ENCODE assay signal across 18 mouse cellular contexts in genomic region chr10:52284578-52284977, GRCm38 (mm10). TPM values are rescaled to one million over a fixed set of nuclear protein-coding genes. Genes with fewer than 3 reads are reported as not detected.
A peak's percentile ranks its signal among the peaks of the same experiment; 100 is the strongest.
DNase-seq lines count a peak whose midpoint lies in the region; ATAC-seq and TF ChIP-seq lines count a peak whose summit lies in the region.
"Had no signal": no experiment of that assay in that cellular context is flagged by ENCODE, and none has a peak within 500 bp of the region (broad histone marks: within the 10 kb centered on the region; RNA-seq: fewer than 3 reads in every experiment).

No protein-coding gene starts in this region.

- no peak overlapping the region for H3K27ac ChIP-seq in lung, postnatal 0 days (ENCODE audit: low read length)
- H3K27ac ChIP-seq in liver, embryonic 11.5 days (ENCODE audit: low read depth, low read length), result no peak overlapping the region
- H3K27ac ChIP-seq in stomach, embryonic 16.5 days (ENCODE audit: low read length), result no peak overlapping the region
- H3K27ac ChIP-seq: forebrain, embryonic 15.5 days; midbrain, embryonic 13.5 days; stomach, embryonic 15.5 days had no signal

- no peak for TF ChIP-seq POLR2A in lung, adult 2 months (IDR thresholded peaks at IDR 0.05; ENCODE audit: borderline replicate concordance, extremely low read depth, low read depth, low read length)

- H3K27me3 ChIP-seq in lung, postnatal 0 days (replicated peaks; ENCODE audit: insufficient read depth, low read length), result no peaks in the 10 kb centered on the region
- no peaks in the 10 kb centered on the region for H3K27me3 ChIP-seq in liver, embryonic 11.5 days (replicated peaks; ENCODE audit: control insufficient read depth, insufficient read depth, low read length)
- no peaks in the 10 kb centered on the region for H3K27me3 ChIP-seq in stomach, embryonic 16.5 days (ENCODE audit: control insufficient read depth, insufficient read depth, low read length)
- H3K27me3 ChIP-seq: forebrain, embryonic 15.5 days; midbrain, embryonic 13.5 days; stomach, embryonic 15.5 days had no signal

- no peaks in the 10 kb centered on the region for H3K4me1 ChIP-seq in lung, postnatal 0 days (ENCODE audit: insufficient read depth, low read depth, low read length)
- H3K4me1 ChIP-seq in lung, adult 2 months (ENCODE audit: control insufficient read depth, insufficient read depth, low read length), result peaks cover 5% of the 10 kb centered on the region; the same call in 1 of the 2 replicates
- H3K4me1 ChIP-seq in liver, embryonic 11.5 days (replicated peaks; ENCODE audit: control insufficient read depth, insufficient read depth, low read length), result no peaks in the 10 kb centered on the region
- no peaks in the 10 kb centered on the region for H3K4me1 ChIP-seq in stomach, embryonic 16.5 days (ENCODE audit: control insufficient read depth, insufficient read depth, low read length)
- H3K4me1 ChIP-seq: stomach, embryonic 15.5 days had no signal

- peak; percentile 31; the same call in 1 of the 2 replicates for TF ChIP-seq CTCF in lung, postnatal 0 days (IDR thresholded peaks at IDR 0.05)
- no peak for TF ChIP-seq CTCF in lung, adult 2 months (IDR thresholded peaks at IDR 0.05; ENCODE audit: insufficient read depth, low read length)

- H3K9me3 ChIP-seq in lung, postnatal 0 days (ENCODE audit: low read length), result no peaks in the 10 kb centered on the region
- H3K9me3 ChIP-seq in liver, embryonic 11.5 days (ENCODE audit: control insufficient read depth, low read length), result no peaks in the 10 kb centered on the region
- H3K9me3 ChIP-seq in stomach, embryonic 16.5 days (replicated peaks; ENCODE audit: control insufficient read depth, low read length), result no peaks in the 10 kb centered on the region
- H3K9me3 ChIP-seq: forebrain, embryonic 15.5 days; midbrain, embryonic 13.5 days; stomach, embryonic 15.5 days had no signal

- no peaks in the 10 kb centered on the region for H3K36me3 ChIP-seq in lung, postnatal 0 days (ENCODE audit: insufficient read depth, low read length)
- H3K36me3 ChIP-seq in liver, embryonic 11.5 days (ENCODE audit: control insufficient read depth, insufficient read depth, low read length), result no peaks in the 10 kb centered on the region
- no peaks in the 10 kb centered on the region for H3K36me3 ChIP-seq in stomach, embryonic 16.5 days (ENCODE audit: control insufficient read depth, insufficient read depth, low read length)
- H3K36me3 ChIP-seq: forebrain, embryonic 15.5 days; midbrain, embryonic 13.5 days; stomach, embryonic 15.5 days had no signal

- ATAC-seq in lung, postnatal 0 days, result peak; percentile 57
- peak; percentile 65; the same call in 1 of the 2 replicates for ATAC-seq in liver, embryonic 11.5 days (replicated peaks; ENCODE audit: low FRiP score)
- ATAC-seq in stomach, embryonic 16.5 days (ENCODE audit: insufficient read depth, low FRiP score), result 0 out of 2 replicates have a peak, but pooled peaks have one; percentile 15
- ATAC-seq: activated CD4-positive, CD25-positive, alpha-beta regulatory T cell, adult 4 months; forebrain, embryonic 15.5 days; hindbrain, embryonic 16.5 days; midbrain, embryonic 13.5 days had no signal

- no peak overlapping the region for H3K4me2 ChIP-seq in lung, postnatal 0 days (replicated peaks; ENCODE audit: low read depth, low read length)
- H3K4me2 ChIP-seq in liver, embryonic 11.5 days, result no peak overlapping the region
- no peak overlapping the region for H3K4me2 ChIP-seq in stomach, embryonic 16.5 days (ENCODE audit: low read depth, low read length)
- H3K4me2 ChIP-seq: forebrain, embryonic 15.5 days; midbrain, embryonic 13.5 days; stomach, embryonic 15.5 days had no signal

- TF ChIP-seq EP300 in lung, postnatal 0 days (IDR thresholded peaks at IDR 0.05), result no peak

- H3K4me3 ChIP-seq in lung, postnatal 0 days (ENCODE audit: low read depth, low read length), result no peak overlapping the region
- no peak overlapping the region for H3K4me3 ChIP-seq in lung, adult 2 months (replicated peaks; ENCODE audit: extremely low read depth, low read depth, low read length)
- no peak overlapping the region for H3K4me3 ChIP-seq in liver, embryonic 11.5 days (ENCODE audit: low read depth, low read length)
- H3K4me3 ChIP-seq in stomach, embryonic 16.5 days (replicated peaks; ENCODE audit: low read length), result no peak overlapping the region
- H3K4me3 ChIP-seq: forebrain, embryonic 15.5 days; midbrain, embryonic 13.5 days; stomach, embryonic 15.5 days had no signal

- WGBS in lung, postnatal 0 days, result 62% methylated on average over 8 of the region's 8 CpGs
- WGBS in lung, adult 2 months, result 62% methylated on average over 8 of the region's 8 CpGs
- 55% methylated on average over 8 of the region's 8 CpGs for WGBS in liver, embryonic 11.5 days
- WGBS in stomach, embryonic 16.5 days, result 64% methylated on average over 8 of the region's 8 CpGs

- peak; percentile 36 for DNase-seq in lung, postnatal 0 days (ENCODE audit: low spot score)
- DNase-seq in lung, adult 2 months, result no peak
- DNase-seq in c-Kit-positive CD71-negative TER-119-negative erythroid progenitor cells, embryonic 14.5 days (ENCODE audit: low read depth), result peak; percentile 49
- no peak for DNase-seq in liver, embryonic 11.5 days (ENCODE audit: low spot score)
- DNase-seq in embryo, embryonic 11 days, result no peak
- DNase-seq in adrenal gland, postnatal 10 days, result no peak
- DNase-seq in adrenal gland, adult 18-20 months (ENCODE audit: low spot score in 2 of 2), result no peak
- DNase-seq: cerebellum, adult 18-20 months; heart, postnatal 14 days; layer of hippocampus, postnatal 36 days; lung, adult 18-20 months; right cerebral cortex, adult 18-20 months had no signal

- H3K9ac ChIP-seq in lung, postnatal 0 days (replicated peaks; ENCODE audit: low read depth), result no peak overlapping the region
- no peak overlapping the region for H3K9ac ChIP-seq in liver, embryonic 11.5 days (ENCODE audit: low read depth, low read length)
- no peak overlapping the region for H3K9ac ChIP-seq in stomach, embryonic 16.5 days (ENCODE audit: low read length)
- H3K9ac ChIP-seq: forebrain, embryonic 15.5 days; midbrain, embryonic 13.5 days; stomach, embryonic 15.5 days had no signal

RNA-seq across cellular contexts. Expression of gene Dcbld1, which starts 51.2 kb away (rescaled TPM):
- 20.5 and 24.1 TPM in 2 replicates for polyA plus RNA-seq in lung, postnatal 0 days (2015; fragmentation: Nextera tagmentation; extraction: Ambion mirVana)
- 7.7 and 8.2 TPM in 2 replicates for polyA plus RNA-seq in lung, adult 2 months (2012; rRNA removed)
- polyA plus RNA-seq in liver, embryonic 11.5 days (2014; fragmentation: Nextera tagmentation; extraction: Ambion mirVana), result 11.9 and 13.5 TPM in 2 replicates
- 33.2 and 36.6 TPM in 2 replicates for polyA plus RNA-seq in stomach, embryonic 16.5 days (2015; fragmentation: Nextera tagmentation; extraction: Ambion mirVana)
- total RNA-seq in adrenal gland, postnatal 10 days (2021), result 1 to 10 TPM; 6.8 to 7.0 TPM
- 1 to 10 TPM; 2.0 to 2.7 TPM for total RNA-seq in adrenal gland, adult 18-20 months (2021)

Comparison
In these comparisons a context has a peak if more than half of its experiments do, and no peak if none do; other contexts are left out.
1. DNase-seq: peak in lung, postnatal 0 days (single experiment) and c-Kit-positive CD71-negative TER-119-negative erythroid progenitor cells, embryonic 14.5 days (single experiment); none in lung, adult 2 months (single experiment), liver, embryonic 11.5 days (single experiment), embryo, embryonic 11 days (single experiment), adrenal gland, postnatal 10 days (single experiment) and adrenal gland, adult 18-20 months (0 of 2).
2. ATAC-seq: peak in every context shown above with its lines; median percentile 65 in liver, embryonic 11.5 days; 57 in lung, postnatal 0 days; 15 in stomach, embryonic 16.5 days.